Mouse (Mus musculus) liver, embryonic 15.5 days (tissue): ENCODE results near the gene Arl10. TPM values are rescaled to one million over a fixed set of nuclear protein-coding genes. Genes with fewer than 3 reads are reported as not detected.
"Not testable (repeated sequence)": the region's sequence is repeated elsewhere in the genome, so short reads cannot be mapped to it uniquely, and the experiment has no call there.

ENCODE experiments used
- ATAC-seq: fragments of 200-750 bp; cut with Nextera tagmentation; 2 replicates; pipeline ENCODE4 v1.8.0; 2017; ENCODE audit warnings: moderate number of reproducible peaks, mild to moderate bottlenecking, moderate library complexity; ENCODE audit not compliant: insufficient read depth
- H3K27ac ChIP-seq: fragments of 300-500 bp; sonication (generic); replicated peaks from 2 replicates; pipeline ENCODE4 v1.5.1; 2015; ENCODE audit warnings: mild to moderate bottlenecking, inconsistent platforms
- H3K27me3 ChIP-seq: fragments of 300-500 bp; sonication (generic); 2 replicates; pipeline ENCODE4 v1.6.1; 2015; ENCODE audit warnings: mild to moderate bottlenecking, inconsistent platforms
- H3K36me3 ChIP-seq: fragments of 300-500 bp; sonication (generic); replicated peaks from 2 replicates; pipeline ENCODE4 v1.6.1; 2015; ENCODE audit warnings: moderate library complexity, mild to moderate bottlenecking, inconsistent platforms
- H3K4me1 ChIP-seq: fragments of 300-500 bp; sonication (generic); replicated peaks from 2 replicates; pipeline ENCODE4 v1.6.1; 2015; ENCODE audit warnings: inconsistent platforms
- H3K4me2 ChIP-seq: fragments of 300-500 bp; sonication (generic); 2 replicates; pipeline ENCODE4 v1.6.1; 2015; ENCODE audit warnings: moderate library complexity, mild to moderate bottlenecking, inconsistent platforms
- H3K4me3 ChIP-seq: fragments of 300-500 bp; sonication (generic); replicated peaks from 2 replicates; pipeline ENCODE4 v1.5.1; 2015; ENCODE audit warnings: mild to moderate bottlenecking, inconsistent platforms
- H3K9ac ChIP-seq: fragments of 300-500 bp; sonication (generic); 2 replicates; pipeline ENCODE4 v1.6.1; 2015; ENCODE audit warnings: moderate library complexity, mild to moderate bottlenecking, inconsistent platforms
- H3K9me3 ChIP-seq: fragments of 300-500 bp; sonication (generic); replicated peaks from 2 replicates; pipeline ENCODE4 v1.6.1; 2016; ENCODE audit warnings: inconsistent platforms
- WGBS: fragments of 180-500 bp; shearing (Covaris S2); methylation state at CpG from one replicate; pipeline ENCODE4 v1.1.7; 2015; ENCODE audit warnings: mixed read lengths; ENCODE audit not compliant: insufficient replicate concordance; 5-methylcytosine and 5-hydroxymethylcytosine counted together
- polyA plus RNA-seq: library from polyadenylated mRNA; unstranded; fragments of >200 nt; fragmentation: Nextera tagmentation; extraction: Ambion mirVana; gene quantifications from 2 replicates; pipeline ENCODE4 v1.2.1, GENCODE M21; 2015

Gene Arl10
- polyA plus RNA-seq, 1 experiment from 2014 or later, result 7.0 TPM

GRCm38 (mm10) chr13:54603501-54603900 is 28.7 kb downstream of the Arl10 start:
- peaks cover 43% of the 10 kb centered on the region for H3K36me3 ChIP-seq
- no peak overlapping the region for H3K27ac ChIP-seq
- H3K27me3 ChIP-seq, result no peaks in the 10 kb centered on the region
- no peak overlapping the region for H3K4me2 ChIP-seq
- H3K9ac ChIP-seq, result no peak overlapping the region
- H3K4me1 ChIP-seq, result peaks cover 20% of the 10 kb centered on the region
- no peak overlapping the region for H3K4me3 ChIP-seq
- no peaks in the 10 kb centered on the region for H3K9me3 ChIP-seq
- ATAC-seq, result no peak

GRCm38 (mm10) chr13:54604221-54604620 is 29.4 kb downstream of the Arl10 start:
- 79% methylated on average over 4 of the region's 4 CpGs for WGBS
- ATAC-seq, result no peak
- no peaks in the 10 kb centered on the region for H3K27me3 ChIP-seq
- peaks cover 37% of the 10 kb centered on the region for H3K36me3 ChIP-seq
- no peak overlapping the region for H3K9ac ChIP-seq
- H3K27ac ChIP-seq, result no peak overlapping the region
- H3K9me3 ChIP-seq, result no peaks in the 10 kb centered on the region
- no peak overlapping the region for H3K4me2 ChIP-seq
- H3K4me3 ChIP-seq, result no peak overlapping the region
- H3K4me1 ChIP-seq, result peaks cover 27% of the 10 kb centered on the region

DNA sequence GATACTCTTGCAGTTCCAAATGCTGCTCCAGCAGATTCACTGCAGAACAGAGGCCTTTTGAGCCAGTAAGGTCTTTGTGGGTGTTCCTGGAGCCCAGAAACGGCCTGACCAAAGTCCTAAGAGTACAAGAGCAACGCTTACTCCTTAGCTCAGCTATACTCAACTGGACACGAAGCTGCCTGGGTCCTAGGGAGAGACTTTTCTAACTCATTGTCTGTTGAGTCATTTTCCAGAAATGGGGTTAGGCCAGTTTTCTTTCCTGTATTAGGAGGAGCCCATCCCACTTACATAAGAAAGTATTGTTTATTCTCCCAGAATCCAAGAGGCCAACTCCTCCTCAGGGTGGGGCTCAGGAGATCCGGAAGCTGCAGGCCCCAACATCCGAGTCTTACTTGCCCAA is 30.6 kb downstream of the Arl10 start:
- WGBS, result 76% methylated on average over 5 of the region's 5 CpGs
- Histone ChIP-seq H3K4me1 (peaks cover 39% of the 10 kb centered on the region), H3K27ac (no peak overlapping the region), H3K27me3 (no peaks in the 10 kb centered on the region), H3K4me3 (no peak overlapping the region), H3K9me3 (no peaks in the 10 kb centered on the region), H3K36me3 (peaks cover 31% of the 10 kb centered on the region), H3K9ac (no peak overlapping the region), H3K4me2 (no peak overlapping the region)
- no peak for ATAC-seq

- Histone ChIP-seq H3K9ac (no peak overlapping the region; the same call in 1 of the 2 replicates), H3K27me3 (no peaks in the 10 kb centered on the region), H3K27ac (peak overlapping the region; percentile 21), H3K9me3 (no peaks in the 10 kb centered on the region), H3K36me3 (peaks cover 21% of the 10 kb centered on the region), H3K4me3 (0 out of 2 replicates have a peak overlapping the region, but pooled peaks have one; percentile 9), H3K4me2 (peak overlapping the region; percentile 48), H3K4me1 (peaks cover 55% of the 10 kb centered on the region)
- no peak for ATAC-seq
- 33% methylated on average over 5 of the region's 5 CpGs for WGBS
Observed at GRCm38 (mm10) chr13:54607204-54607603, 32.4 kb downstream of the Arl10 start.

GRCm38 (mm10) chr13:54608002-54608401 is 33.2 kb downstream of the Arl10 start:
- Histone ChIP-seq H3K9ac (no peak overlapping the region), H3K4me3 (no peak overlapping the region; the same call in 1 of the 2 replicates), H3K4me2 (peak overlapping the region; percentile 96), H3K9me3 (no peaks in the 10 kb centered on the region), H3K4me1 (peaks cover 55% of the 10 kb centered on the region), H3K36me3 (peaks cover 21% of the 10 kb centered on the region), H3K27me3 (no peaks in the 10 kb centered on the region), H3K27ac (peak overlapping the region; percentile 76)
- WGBS, result 31% methylated on average over 3 of the region's 3 CpGs
- ATAC-seq, result peak; percentile 75

- ATAC-seq, result no peak
- WGBS, result 72% methylated on average over 8 of the region's 8 CpGs
- Histone ChIP-seq H3K4me2 (peak overlapping the region; percentile 96), H3K4me1 (peaks cover 55% of the 10 kb centered on the region), H3K9ac (peak overlapping the region; percentile 33; the same call in 1 of the 2 replicates), H3K27ac (peak overlapping the region; percentile 76), H3K4me3 (peak overlapping the region; percentile 88), H3K27me3 (no peaks in the 10 kb centered on the region), H3K36me3 (peaks cover 21% of the 10 kb centered on the region), H3K9me3 (no peaks in the 10 kb centered on the region)
Observed at GRCm38 (mm10) chr13:54608666-54609065, 33.9 kb downstream of the Arl10 start.

DNA sequence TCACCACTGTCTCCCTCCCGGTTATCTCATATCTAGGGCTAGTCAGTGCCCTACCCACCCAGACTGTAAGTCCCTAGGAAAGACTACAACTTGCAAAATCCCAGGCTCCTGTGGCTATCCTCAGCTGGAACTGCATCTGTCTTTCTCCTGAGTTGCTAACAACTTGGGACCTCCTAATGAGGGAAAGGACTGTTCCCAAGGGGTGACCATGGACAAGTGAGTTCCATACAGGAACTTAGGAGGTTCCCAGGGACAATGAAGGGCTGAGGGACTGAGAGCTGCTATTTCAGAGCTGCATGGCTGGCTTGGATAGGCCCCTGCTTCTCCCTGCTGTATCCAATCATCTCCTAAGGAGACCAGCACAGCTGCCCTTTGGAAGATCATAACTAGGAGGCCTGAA is 34.5 kb downstream of the Arl10 start:
- Histone ChIP-seq H3K4me3 (peak overlapping the region; percentile 88), H3K27ac (peak overlapping the region; percentile 76), H3K4me2 (peak overlapping the region; percentile 96)

GRCm38 (mm10) chr13:54610613-54610971 is 35.8 kb downstream of the Arl10 start:
- WGBS, result 17% methylated on average over 13 of the region's 13 CpGs
- Histone ChIP-seq H3K27ac (peak overlapping the region; percentile 82), H3K4me1 (peaks cover 55% of the 10 kb centered on the region)

More for the DNA sequence above, 34.5 kb downstream of the Arl10 start:
- peak overlapping the region; percentile 33; the same call in 1 of the 2 replicates for H3K9ac ChIP-seq
- WGBS, result 24% methylated on average over 1 of the region's 1 CpGs
- H3K27me3 ChIP-seq, result no peaks in the 10 kb centered on the region
- peaks cover 16% of the 10 kb centered on the region for H3K36me3 ChIP-seq
- ATAC-seq, result no peak
- no peaks in the 10 kb centered on the region for H3K9me3 ChIP-seq
- peaks cover 55% of the 10 kb centered on the region for H3K4me1 ChIP-seq

GRCm38 (mm10) chr13:54610972-54611754 is 36.3 kb downstream of the Arl10 start, which contains the start of gene Cltb:
Gene Cltb (minus strand): TSS chr13:54611344.
- H3K4me1 ChIP-seq, result peaks cover 55% of the 10 kb centered on the region

More at GRCm38 (mm10) chr13:54610613-54610971, 35.8 kb downstream of the Arl10 start:
- Histone ChIP-seq H3K9me3 (no peaks in the 10 kb centered on the region), H3K27me3 (no peaks in the 10 kb centered on the region), H3K4me3 (peak overlapping the region; percentile 88), H3K4me2 (peak overlapping the region; percentile 96), H3K9ac (peak overlapping the region; percentile 90), H3K36me3 (peaks cover 6% of the 10 kb centered on the region)
- no peak for ATAC-seq

GRCm38 (mm10) chr13:54613141-54613540 is 38.3 kb downstream of the Arl10 start:
- ATAC-seq, H3K9me3 ChIP-seq, H3K36me3 ChIP-seq, H3K4me2 ChIP-seq, H3K4me3 ChIP-seq, H3K27me3 ChIP-seq, H3K9ac ChIP-seq, H3K27ac ChIP-seq: not testable (repeated sequence)
- peaks cover 39% of the 10 kb centered on the region for H3K4me1 ChIP-seq
- 61% methylated on average over 8 of the region's 8 CpGs for WGBS

More at GRCm38 (mm10) chr13:54610972-54611754, 36.3 kb downstream of the Arl10 start, which contains the start of gene Cltb:
- H3K27me3 ChIP-seq, result no peaks in the 10 kb centered on the region
- H3K9me3 ChIP-seq, result no peaks in the 10 kb centered on the region
- H3K4me3 ChIP-seq, result peak within 1 kb of the TSS; percentile 88
- H3K4me2 ChIP-seq, result peak within 1 kb of the TSS; percentile 96
- peaks cover under 1% of the 10 kb centered on the region for H3K36me3 ChIP-seq
- peak within 1 kb of the TSS; percentile 82 for H3K27ac ChIP-seq
- under 1% methylated on average over 66 of the region's 66 CpGs for WGBS
- H3K9ac ChIP-seq, result peak within 1 kb of the TSS; percentile 90
- ATAC-seq, result peak; percentile 73

GRCm38 (mm10) chr13:54616307-54616706 is 41.5 kb downstream of the Arl10 start:
- no peak overlapping the region for H3K4me2 ChIP-seq
- 68% methylated on average over 8 of the region's 8 CpGs for WGBS
- H3K36me3 ChIP-seq, result no peaks in the 10 kb centered on the region

More at GRCm38 (mm10) chr13:54616307-54616706, 41.5 kb downstream of the Arl10 start:
- Histone ChIP-seq H3K9ac (no peak overlapping the region), H3K9me3 (no peaks in the 10 kb centered on the region), H3K27ac (no peak overlapping the region), H3K4me1 (peaks cover 13% of the 10 kb centered on the region), H3K4me3 (no peak overlapping the region), H3K27me3 (peaks cover 3% of the 10 kb centered on the region; the same call in 1 of the 2 replicates)
- no peak for ATAC-seq
